Mouse (Mus musculus) liver, adult 2 months (tissue): Measurements from ENCODE around the gene Cd80.

Source experiments
- CTCF ChIP-seq: fragments of 200-500 bp; IDR thresholded peaks from 2 replicates; pipeline ENCODE4 v1.5.1; 2011; ENCODE audit warnings: low read depth, low read length, control low read depth
- POLR2A ChIP-seq: fragments of 200-500 bp; IDR thresholded peaks from 2 replicates; pipeline ENCODE4 v1.6.1; 2011; ENCODE audit warnings: low read length, control low read depth; ENCODE audit not compliant: insufficient read depth; ENCODE audit errors: extremely low read depth

DNA sequence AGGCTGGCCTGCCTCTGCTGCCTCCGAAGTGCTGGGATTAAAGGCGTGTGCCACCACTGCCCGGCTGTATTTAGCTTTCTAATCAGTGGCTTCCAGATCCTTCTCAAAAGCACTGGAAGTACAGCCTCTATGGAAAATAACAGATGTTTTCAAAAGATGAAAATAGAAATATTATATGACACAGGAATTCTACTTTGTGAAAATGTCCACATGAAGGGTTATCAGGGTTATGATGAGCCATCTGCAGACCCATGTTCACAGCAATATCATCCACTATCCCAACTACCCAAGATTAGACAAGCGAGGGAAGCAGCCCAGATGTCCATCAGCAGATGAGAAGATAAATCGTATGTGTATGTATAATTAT is 17.1 kb downstream of the Cd80 start:
- TF ChIP-seq CTCF = no peak
- no peak for TF ChIP-seq POLR2A
